Mouse (Mus musculus) neural tube, embryonic 11.5 days (tissue): ENCODE measurements at regions not wholly inside any gene's neighbourhood (a gene's known extent, or its start where the extent isn't known, plus 50 kb on each side); places are given as distances from the start of the nearest gene placed in this dataset.

ENCODE experiments used
- ATAC-seq: fragments of 200-750 bp; cut with Nextera tagmentation; 2 replicates; pipeline ENCODE4 v1.8.0; 2017; ENCODE audit warnings: moderate number of reproducible peaks, mild to moderate bottlenecking, moderate TSS enrichment, moderate library complexity; ENCODE audit not compliant: insufficient read depth, low FRiP score, low TSS enrichment
- DNase-seq: peaks from one replicate; pipeline ENCODE4 v3.0.0-alpha.2; 2015; ENCODE audit warnings: low spot score
- H3K27ac ChIP-seq: fragments of 300-500 bp; sonication (generic); 2 replicates; pipeline ENCODE4 v1.5.1; 2014; ENCODE audit warnings: low read depth, mild to moderate bottlenecking, low read length
- H3K27me3 ChIP-seq: fragments of 300-500 bp; sonication (generic); 2 replicates; pipeline ENCODE4 v1.6.1; 2014; ENCODE audit warnings: mild to moderate bottlenecking, low read length, mixed read lengths; ENCODE audit not compliant: control insufficient read depth, insufficient read depth
- H3K36me3 ChIP-seq: fragments of 300-500 bp; sonication (generic); 2 replicates; pipeline ENCODE4 v1.6.1; 2014; ENCODE audit warnings: mild to moderate bottlenecking, low read length, moderate library complexity, mixed read lengths; ENCODE audit not compliant: control insufficient read depth, insufficient read depth
- H3K4me1 ChIP-seq: fragments of 300-500 bp; sonication (generic); 2 replicates; pipeline ENCODE4 v1.6.1; 2014; ENCODE audit warnings: low read length, mixed read lengths; ENCODE audit not compliant: control insufficient read depth, insufficient read depth
- H3K4me2 ChIP-seq: fragments of 300-500 bp; sonication (generic); 2 replicates; pipeline ENCODE4 v1.6.1; 2014; ENCODE audit warnings: low read depth, mild to moderate bottlenecking, moderate library complexity
- H3K4me3 ChIP-seq: fragments of 300-500 bp; sonication (generic); 2 replicates; pipeline ENCODE4 v1.5.1; 2014; ENCODE audit warnings: low read depth, low read length
- H3K9ac ChIP-seq: fragments of 300-500 bp; sonication (generic); 2 replicates; pipeline ENCODE4 v1.6.1; 2014; ENCODE audit warnings: mild to moderate bottlenecking, low read length
- H3K9me3 ChIP-seq: fragments of 300-500 bp; sonication (generic); 2 replicates; pipeline ENCODE4 v1.6.1; 2016; ENCODE audit warnings: low read length; ENCODE audit not compliant: control insufficient read depth
- WGBS: fragments of 180-500 bp; shearing (Covaris S2); extraction: QIAGEN DNeasy Blood & Tissue Kit; methylation state at CpG from one replicate; pipeline ENCODE4 v1.1.7; 2014; 5-methylcytosine and 5-hydroxymethylcytosine counted together

DNA sequence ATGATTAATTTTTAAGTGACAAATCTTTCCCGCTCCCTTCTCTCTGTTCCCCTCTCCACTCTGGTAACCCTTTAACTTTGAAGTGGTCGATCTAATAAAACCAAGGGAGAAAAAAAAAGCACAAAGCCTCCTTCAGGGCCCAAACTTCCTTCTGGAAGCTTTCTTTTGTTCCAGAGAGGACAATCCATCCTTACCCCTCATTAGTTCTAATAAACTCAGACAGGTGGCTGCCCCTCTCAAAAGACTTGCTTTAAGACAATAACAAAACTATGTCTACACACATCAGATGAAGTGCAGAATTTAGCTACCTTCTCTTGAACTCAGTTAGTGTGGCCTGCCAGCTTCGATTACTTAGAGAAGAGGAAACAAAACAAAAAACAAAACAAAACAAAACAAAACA lies 94.6 kb upstream of the Fat1 start:
- Histone ChIP-seq H3K4me1 (no peaks in the 10 kb centered on the region), H3K36me3 (no peaks in the 10 kb centered on the region)
- 39% methylated on average over 3 of the region's 3 CpGs for WGBS

GRCm38 (mm10) chr8:44844362-44844761 lies 90.9 kb upstream of the Fat1 start:
- Histone ChIP-seq H3K4me3 (no peak overlapping the region), H3K4me2 (no peak overlapping the region), H3K36me3 (no peaks in the 10 kb centered on the region), H3K9ac (no peak overlapping the region), H3K9me3 (no peaks in the 10 kb centered on the region), H3K27me3 (no peaks in the 10 kb centered on the region), H3K4me1 (no peaks in the 10 kb centered on the region), H3K27ac (no peak overlapping the region)
- WGBS: 97% methylated on average over 1 of the region's 1 CpGs
- ATAC-seq: no peak
- no peak for DNase-seq

More for the DNA sequence above, 94.6 kb upstream of the Fat1 start:
- H3K27ac ChIP-seq: no peak overlapping the region
- no peaks in the 10 kb centered on the region for H3K9me3 ChIP-seq
- no peaks in the 10 kb centered on the region for H3K27me3 ChIP-seq
- ATAC-seq (no peak), DNase-seq (no peak)
- H3K4me2 ChIP-seq: no peak overlapping the region
- no peak overlapping the region for H3K9ac ChIP-seq
- no peak overlapping the region for H3K4me3 ChIP-seq

- H3K9me3 ChIP-seq: no peaks in the 10 kb centered on the region
- H3K27me3 ChIP-seq: no peaks in the 10 kb centered on the region
- ATAC-seq (no peak), DNase-seq (no peak)
- H3K4me2 ChIP-seq: no peak overlapping the region
- no peak overlapping the region for H3K9ac ChIP-seq
- no peaks in the 10 kb centered on the region for H3K36me3 ChIP-seq
- 82% methylated on average over 4 of the region's 4 CpGs for WGBS
- H3K27ac ChIP-seq: no peak overlapping the region
- no peaks in the 10 kb centered on the region for H3K4me1 ChIP-seq
- H3K4me3 ChIP-seq: no peak overlapping the region
These were observed 83.0 kb upstream of the Fat1 start for GRCm38 (mm10) chr8:44852223-44852622.

DNA sequence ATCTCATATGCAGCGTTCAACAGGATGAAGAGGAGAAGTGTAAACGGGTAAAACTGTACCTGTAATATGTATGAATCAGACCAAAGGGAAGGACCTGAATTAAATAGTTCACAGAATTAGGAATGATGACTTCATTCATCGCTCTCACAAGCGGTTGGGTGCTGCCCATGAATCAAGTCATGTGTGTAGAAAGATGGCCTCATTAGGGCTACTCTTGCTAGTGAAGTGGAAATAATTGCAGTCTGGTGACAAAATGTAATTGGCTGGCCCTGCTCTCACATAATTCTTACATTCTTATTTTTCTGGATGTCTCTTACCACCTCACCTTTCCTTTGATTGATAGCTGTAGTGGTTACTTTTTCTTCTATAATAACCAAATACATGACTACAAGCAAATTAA lies 80.1 kb upstream of the Fat1 start:
- no peak overlapping the region for H3K4me2 ChIP-seq
- no peaks in the 10 kb centered on the region for H3K4me1 ChIP-seq
- 89% methylated on average over 4 of the region's 4 CpGs for WGBS
- DNase-seq (no peak), ATAC-seq (no peak)
- H3K9ac ChIP-seq: no peak overlapping the region
- no peaks in the 10 kb centered on the region for H3K36me3 ChIP-seq
- no peaks in the 10 kb centered on the region for H3K9me3 ChIP-seq
- no peaks in the 10 kb centered on the region for H3K27me3 ChIP-seq
- no peak overlapping the region for H3K4me3 ChIP-seq
- H3K27ac ChIP-seq: no peak overlapping the region

DNA sequence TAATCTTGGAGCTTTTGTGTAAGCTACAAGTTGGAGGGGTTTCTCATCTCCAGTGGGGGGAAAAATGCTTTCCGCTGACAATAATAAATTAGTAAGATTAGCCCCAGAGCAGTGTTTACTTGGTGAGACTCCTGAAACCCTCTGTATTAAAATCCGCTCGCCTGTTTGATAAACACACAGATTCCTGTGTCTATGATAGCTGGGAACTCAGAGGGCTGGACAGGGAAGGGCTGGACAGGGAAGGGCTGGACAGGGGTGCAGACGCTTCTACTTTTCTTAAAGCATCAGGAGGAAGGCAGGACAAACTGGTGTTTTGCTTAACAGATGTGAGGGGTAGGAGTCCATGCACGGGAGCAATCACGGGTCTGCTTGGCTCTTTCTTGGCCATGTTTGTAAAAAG lies 68.0 kb upstream of the Fat1 start:
- H3K27me3 ChIP-seq: no peaks in the 10 kb centered on the region
- DNase-seq (no peak), ATAC-seq (no peak)
- no peaks in the 10 kb centered on the region for H3K36me3 ChIP-seq
- H3K4me1 ChIP-seq: no peaks in the 10 kb centered on the region
- H3K4me3 ChIP-seq: no peak overlapping the region
- WGBS: 70% methylated on average over 6 of the region's 6 CpGs
- H3K27ac ChIP-seq: no peak overlapping the region
- H3K4me2 ChIP-seq: no peak overlapping the region
- no peak overlapping the region for H3K9ac ChIP-seq
- H3K9me3 ChIP-seq: no peaks in the 10 kb centered on the region

- H3K4me3 ChIP-seq: no peak overlapping the region
- WGBS: 77% methylated on average over 5 of the region's 5 CpGs
- H3K27me3 ChIP-seq: no peaks in the 10 kb centered on the region
- H3K36me3 ChIP-seq: no peaks in the 10 kb centered on the region
- H3K4me1 ChIP-seq: no peaks in the 10 kb centered on the region
- no peak for ATAC-seq
- no peak overlapping the region for H3K4me2 ChIP-seq
- no peak for DNase-seq
- no peak overlapping the region for H3K9ac ChIP-seq
- no peak overlapping the region for H3K27ac ChIP-seq
- H3K9me3 ChIP-seq: no peaks in the 10 kb centered on the region
These were observed 67.6 kb upstream of the Fat1 start for GRCm38 (mm10) chr8:44867666-44868065.

- no peak overlapping the region for H3K9ac ChIP-seq
- no peak overlapping the region for H3K4me2 ChIP-seq
- 68% methylated on average over 5 of the region's 5 CpGs for WGBS
- no peak for ATAC-seq
- H3K4me3 ChIP-seq: no peak overlapping the region
- H3K9me3 ChIP-seq: no peaks in the 10 kb centered on the region
- no peaks in the 10 kb centered on the region for H3K27me3 ChIP-seq
- H3K36me3 ChIP-seq: no peaks in the 10 kb centered on the region
- no peak overlapping the region for H3K27ac ChIP-seq
- H3K4me1 ChIP-seq: no peaks in the 10 kb centered on the region
- DNase-seq: no peak
These were observed 58.2 kb upstream of the Fat1 start for GRCm38 (mm10) chr8:44877066-44877465.

DNA sequence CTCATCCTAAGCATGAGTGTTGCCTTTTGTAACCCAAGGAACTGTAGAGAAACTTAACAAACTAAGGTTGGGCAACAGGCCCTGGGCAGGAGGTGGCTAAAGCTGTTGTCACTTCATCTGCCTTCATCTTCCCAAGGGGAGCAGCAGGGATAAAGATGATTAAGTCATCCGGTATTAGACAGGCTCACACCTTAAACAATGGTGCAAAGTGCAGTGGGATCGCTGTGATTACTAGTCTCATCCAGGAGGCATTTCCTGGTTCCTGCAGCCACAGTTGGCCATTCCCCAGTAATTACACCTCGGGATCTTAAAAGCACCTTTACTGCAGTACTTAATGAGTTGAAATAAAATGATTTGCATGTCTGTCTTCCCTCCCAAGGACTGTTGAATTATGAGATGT lies 57.0 kb upstream of the Fat1 start:
- DNase-seq: no peak
- no peaks in the 10 kb centered on the region for H3K27me3 ChIP-seq

DNA sequence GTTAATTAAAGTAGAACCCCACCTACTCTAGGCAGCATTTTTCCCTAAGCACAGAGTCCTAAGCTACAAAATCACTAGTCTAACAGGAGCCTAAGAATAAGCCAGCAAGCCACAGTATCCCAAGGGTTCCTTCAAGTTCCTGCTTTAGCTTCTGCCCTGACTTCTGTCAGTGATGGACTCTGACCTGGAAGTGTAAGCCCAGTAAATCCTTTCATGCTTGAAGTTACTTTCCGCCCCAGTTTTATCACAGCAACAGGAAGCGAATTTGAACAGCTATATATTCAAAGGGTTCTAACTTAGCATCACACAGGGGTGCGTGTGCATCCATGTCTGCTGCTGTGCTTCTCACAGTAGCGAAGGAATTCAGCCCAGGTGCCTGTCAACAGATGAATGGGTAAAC lies 56.1 kb upstream of the Fat1 start:
- no peak overlapping the region for H3K9ac ChIP-seq
- H3K4me2 ChIP-seq: no peak overlapping the region
- DNase-seq: no peak
- H3K9me3 ChIP-seq: no peaks in the 10 kb centered on the region
- no peaks in the 10 kb centered on the region for H3K4me1 ChIP-seq
- WGBS: 86% methylated on average over 4 of the region's 4 CpGs
- ATAC-seq: no peak
- H3K27ac ChIP-seq: no peak overlapping the region
- H3K4me3 ChIP-seq: no peak overlapping the region
- no peaks in the 10 kb centered on the region for H3K36me3 ChIP-seq
- H3K27me3 ChIP-seq: no peaks in the 10 kb centered on the region

More for the DNA sequence above, 57.0 kb upstream of the Fat1 start:
- no peak for ATAC-seq
- H3K9ac ChIP-seq: no peak overlapping the region
- H3K4me3 ChIP-seq: no peak overlapping the region
- no peaks in the 10 kb centered on the region for H3K4me1 ChIP-seq
- no peak overlapping the region for H3K27ac ChIP-seq
- H3K9me3 ChIP-seq: no peaks in the 10 kb centered on the region
- no peak overlapping the region for H3K4me2 ChIP-seq
- no peaks in the 10 kb centered on the region for H3K36me3 ChIP-seq
- 39% methylated on average over 3 of the region's 3 CpGs for WGBS
